Comparison of ENCODE assay signal across 9 mouse cellular contexts in the genomic region with DNA sequence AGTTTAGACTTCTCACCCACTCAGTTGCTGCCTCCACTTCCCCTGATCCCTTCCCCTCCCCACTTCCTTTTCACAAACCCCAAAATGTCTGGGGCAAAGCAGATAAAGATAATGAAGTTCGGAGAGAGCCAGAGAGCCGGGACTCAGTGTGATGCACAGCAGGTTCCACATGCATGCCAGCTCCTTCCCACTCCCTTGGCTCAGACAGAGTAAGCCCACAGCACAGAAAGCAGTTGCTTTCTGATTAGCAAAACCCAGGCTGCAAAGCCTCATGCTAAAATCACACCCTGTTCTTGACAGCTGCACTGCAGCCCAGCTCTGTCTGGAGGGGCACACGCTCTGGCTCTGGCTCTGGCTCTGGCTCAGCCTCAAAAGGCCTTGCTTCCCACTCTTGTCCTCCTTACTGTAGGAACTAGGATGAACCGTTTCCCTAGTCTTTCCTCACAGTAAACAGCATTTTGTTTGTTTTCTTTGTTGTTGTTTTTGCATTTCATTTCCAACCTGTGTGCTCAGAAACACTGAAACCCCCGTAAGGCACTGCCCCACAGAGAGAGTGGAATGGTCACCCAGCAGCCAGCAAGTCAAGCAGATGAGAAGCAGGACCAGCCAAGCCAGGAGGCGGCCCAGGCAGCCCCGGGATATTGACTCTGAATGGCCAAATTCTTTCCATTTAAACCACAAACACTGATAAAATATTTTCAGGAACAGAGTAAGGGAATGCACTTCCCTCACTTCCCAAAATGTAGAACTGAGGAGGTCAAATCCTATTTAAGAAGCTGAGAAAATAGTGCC.
DNase-seq lines count a peak whose midpoint lies in the region; ATAC-seq lines count a peak whose summit lies in the region.
"Had no signal": no experiment of that assay in that cellular context is flagged by ENCODE, and none has a peak within 500 bp of the region (broad histone marks: within the 10 kb centered on the region; RNA-seq: fewer than 3 reads in every experiment).

No protein-coding gene starts in this region.

- H3K4me1 ChIP-seq in embryonic facial prominence, embryonic 11.5 days (ENCODE audit: control insufficient read depth, insufficient read depth, low read length): no peaks in the 10 kb centered on the region
- peaks cover 5% of the 10 kb centered on the region for H3K4me1 ChIP-seq in embryonic facial prominence, embryonic 10.5 days
- peaks cover 41% of the 10 kb centered on the region for H3K4me1 ChIP-seq in midbrain, embryonic 13.5 days (replicated peaks)
- H3K4me1 ChIP-seq in intestine, embryonic 15.5 days (replicated peaks): peaks cover 7% of the 10 kb centered on the region
- 0 out of 2 replicates have a peak, but pooled peaks cover 2% of the 10 kb centered on the region for H3K4me1 ChIP-seq in kidney, embryonic 14.5 days (ENCODE audit: control insufficient read depth, insufficient read depth, low read length)

- H3K9me3 ChIP-seq in embryonic facial prominence, embryonic 11.5 days (replicated peaks; ENCODE audit: control insufficient read depth, low read length): no peaks in the 10 kb centered on the region
- H3K9me3 ChIP-seq in embryonic facial prominence, embryonic 10.5 days: no peaks in the 10 kb centered on the region
- no peaks in the 10 kb centered on the region for H3K9me3 ChIP-seq in midbrain, embryonic 13.5 days
- no peaks in the 10 kb centered on the region for H3K9me3 ChIP-seq in intestine, embryonic 15.5 days
- no peaks in the 10 kb centered on the region for H3K9me3 ChIP-seq in kidney, embryonic 14.5 days (ENCODE audit: control insufficient read depth, low read length)

- ATAC-seq in embryonic facial prominence, embryonic 11.5 days (replicated peaks; ENCODE audit: insufficient number of reproducible peaks, low FRiP score, low TSS enrichment, low read depth): no peak
- peak; percentile 96 for ATAC-seq in common myeloid progenitor, adult 5-6 weeks (replicated peaks; ENCODE audit: low read depth, poor library complexity, severe bottlenecking)
- ATAC-seq in midbrain, embryonic 13.5 days: peak; percentile 45; the same call in 1 of the 2 replicates
- no peak for ATAC-seq in intestine, embryonic 15.5 days
- no peak for ATAC-seq in kidney, embryonic 14.5 days (ENCODE audit: low FRiP score, low TSS enrichment)

- no peak overlapping the region for H3K9ac ChIP-seq in embryonic facial prominence, embryonic 11.5 days (replicated peaks; ENCODE audit: low read length)
- H3K9ac ChIP-seq in midbrain, embryonic 13.5 days (replicated peaks): no peak overlapping the region
- H3K9ac ChIP-seq in intestine, embryonic 15.5 days: no peak overlapping the region
- no peak overlapping the region for H3K9ac ChIP-seq in kidney, embryonic 14.5 days (ENCODE audit: low read depth, low read length)

- H3K27ac ChIP-seq in embryonic facial prominence, embryonic 11.5 days (replicated peaks; ENCODE audit: low read depth, low read length): no peak overlapping the region
- no peak overlapping the region for H3K27ac ChIP-seq in embryonic facial prominence, embryonic 10.5 days (replicated peaks)
- H3K27ac ChIP-seq in midbrain, embryonic 13.5 days: peak overlapping the region; percentile 1; the same call in 1 of the 2 replicates
- H3K27ac ChIP-seq in intestine, embryonic 15.5 days: no peak overlapping the region
- no peak overlapping the region for H3K27ac ChIP-seq in kidney, embryonic 14.5 days (ENCODE audit: low read depth, low read length)

- H3K4me2 ChIP-seq in embryonic facial prominence, embryonic 11.5 days (ENCODE audit: low read depth, low read length): no peak overlapping the region
- H3K4me2 ChIP-seq in midbrain, embryonic 13.5 days (replicated peaks): no peak overlapping the region
- H3K4me2 ChIP-seq in intestine, embryonic 15.5 days (replicated peaks): no peak overlapping the region
- H3K4me2 ChIP-seq in kidney, embryonic 14.5 days (replicated peaks; ENCODE audit: low read depth, low read length): no peak overlapping the region

- no peak overlapping the region for H3K4me3 ChIP-seq in embryonic facial prominence, embryonic 11.5 days (ENCODE audit: low read depth, low read length)
- no peak overlapping the region for H3K4me3 ChIP-seq in embryonic facial prominence, embryonic 10.5 days
- no peak overlapping the region for H3K4me3 ChIP-seq in midbrain, embryonic 13.5 days (replicated peaks)
- H3K4me3 ChIP-seq in intestine, embryonic 15.5 days (replicated peaks): no peak overlapping the region
- no peak overlapping the region for H3K4me3 ChIP-seq in kidney, embryonic 14.5 days (ENCODE audit: low read length)

- peak; percentile 15 for DNase-seq in embryonic facial prominence, embryonic 11.5 days (ENCODE audit: low spot score)
- no peak for DNase-seq in embryonic facial prominence, embryonic 10.5 days (ENCODE audit: low spot score)
- DNase-seq in heart, postnatal 25 days (ENCODE audit: low spot score): peak; percentile 33
- no peak for DNase-seq in urinary bladder, adult 18-20 months (ENCODE audit: low spot score in 2 of 2)
- DNase-seq: lung, postnatal 36 days had no signal

- H3K27me3 ChIP-seq in embryonic facial prominence, embryonic 11.5 days (ENCODE audit: control insufficient read depth, insufficient read depth, low read length): no peaks in the 10 kb centered on the region
- H3K27me3 ChIP-seq in embryonic facial prominence, embryonic 10.5 days (replicated peaks; ENCODE audit: low read depth, poor library complexity, severe bottlenecking): no peaks in the 10 kb centered on the region
- no peaks in the 10 kb centered on the region for H3K27me3 ChIP-seq in midbrain, embryonic 13.5 days
- no peaks in the 10 kb centered on the region for H3K27me3 ChIP-seq in intestine, embryonic 15.5 days (replicated peaks)
- H3K27me3 ChIP-seq in kidney, embryonic 14.5 days (ENCODE audit: control insufficient read depth, insufficient read depth, low read length): no peaks in the 10 kb centered on the region; the same call in 1 of the 2 replicates

- intact Hi-C loops in heart, postnatal 25 days (cut with DNase I): no loop called here

- H3K36me3 ChIP-seq in embryonic facial prominence, embryonic 11.5 days (replicated peaks; ENCODE audit: control insufficient read depth, insufficient read depth, low read depth, low read length): no peaks in the 10 kb centered on the region
- H3K36me3 ChIP-seq in embryonic facial prominence, embryonic 10.5 days (replicated peaks): no peaks in the 10 kb centered on the region
- H3K36me3 ChIP-seq in midbrain, embryonic 13.5 days: no peaks in the 10 kb centered on the region
- H3K36me3 ChIP-seq in intestine, embryonic 15.5 days: no peaks in the 10 kb centered on the region
- H3K36me3 ChIP-seq in kidney, embryonic 14.5 days (ENCODE audit: control insufficient read depth, insufficient read depth, low read length): no peaks in the 10 kb centered on the region

- 72% methylated on average over 7 of the region's 7 CpGs for WGBS in embryonic facial prominence, embryonic 11.5 days
- WGBS in embryonic facial prominence, embryonic 10.5 days: 73% methylated on average over 7 of the region's 7 CpGs
- WGBS in midbrain, embryonic 13.5 days: 79% methylated on average over 7 of the region's 7 CpGs
- WGBS in intestine, embryonic 15.5 days: 55% methylated on average over 7 of the region's 7 CpGs
- 72% methylated on average over 7 of the region's 7 CpGs for WGBS in kidney, embryonic 14.5 days

Comparison
In these comparisons a context has a peak if more than half of its experiments do, and no peak if none do; other contexts are left out.
1. DNase-seq: peak in embryonic facial prominence, embryonic 11.5 days (single experiment) and heart, postnatal 25 days (single experiment); none in embryonic facial prominence, embryonic 10.5 days (single experiment) and urinary bladder, adult 18-20 months (0 of 2).
2. ATAC-seq: peak in common myeloid progenitor, adult 5-6 weeks (single experiment) and midbrain, embryonic 13.5 days (single experiment); none in embryonic facial prominence, embryonic 11.5 days (single experiment), intestine, embryonic 15.5 days (single experiment) and kidney, embryonic 14.5 days (single experiment).